Mouse (Mus musculus) left cerebral cortex, adult 18-20 months (tissue): ENCODE data around the gene Fbn1. TPM values are rescaled to one million over a fixed set of nuclear protein-coding genes. Genes with fewer than 3 reads are reported as not detected.

Source experiments
- DNase-seq, 2 experiments: peaks; one replicate each; pipeline ENCODE4 v3.0.0; 2021 to 2022; ENCODE audit warnings: low spot score in 2 of 2, mixed read lengths in 1 of 2
- total RNA-seq, 2 experiments: library from RNA; stranded (reverse); gene quantifications; 2 replicates each; pipeline ENCODE4 v1.2.3; 2021

Fbn1 gene
- total RNA-seq, 2 experiments from 2014 or later = 4.5 to 5.0 TPM

DNA sequence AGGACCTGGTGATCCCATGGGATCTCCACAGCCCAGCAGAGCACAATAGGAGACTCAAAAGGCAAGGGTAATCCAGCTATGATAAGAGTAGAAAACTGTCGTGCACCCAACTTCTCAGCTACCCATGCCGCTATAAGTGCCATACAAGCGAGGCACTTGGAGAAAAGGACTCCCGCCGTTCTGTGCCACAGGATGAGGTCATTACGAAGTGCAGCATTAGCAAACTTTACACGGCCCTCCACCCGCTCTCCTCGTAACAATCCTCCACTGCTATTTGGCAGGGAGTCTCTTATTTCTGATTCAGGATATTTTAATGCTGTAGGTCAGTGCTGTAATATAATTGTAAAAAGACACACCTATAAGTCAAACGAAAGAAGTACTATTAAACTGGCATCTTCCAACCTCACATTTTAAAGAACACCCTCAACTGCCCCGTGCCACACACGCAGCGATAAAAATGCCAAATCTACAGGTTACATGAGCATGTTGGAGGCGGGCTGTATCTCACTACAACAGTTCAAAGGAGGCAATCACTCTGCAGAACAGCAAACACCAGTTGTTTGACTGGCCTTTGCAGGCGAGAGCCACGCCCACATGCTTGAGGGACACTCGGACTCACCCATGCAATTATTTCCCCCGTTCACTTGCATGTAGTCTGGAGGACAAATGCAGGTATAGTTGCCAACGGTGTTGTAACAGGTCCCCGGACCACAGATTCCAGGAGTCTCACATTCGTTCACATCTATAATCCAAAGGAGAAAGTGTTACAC lies 165.4 kb downstream of the Fbn1 start:
- no peak for DNase-seq

DNA sequence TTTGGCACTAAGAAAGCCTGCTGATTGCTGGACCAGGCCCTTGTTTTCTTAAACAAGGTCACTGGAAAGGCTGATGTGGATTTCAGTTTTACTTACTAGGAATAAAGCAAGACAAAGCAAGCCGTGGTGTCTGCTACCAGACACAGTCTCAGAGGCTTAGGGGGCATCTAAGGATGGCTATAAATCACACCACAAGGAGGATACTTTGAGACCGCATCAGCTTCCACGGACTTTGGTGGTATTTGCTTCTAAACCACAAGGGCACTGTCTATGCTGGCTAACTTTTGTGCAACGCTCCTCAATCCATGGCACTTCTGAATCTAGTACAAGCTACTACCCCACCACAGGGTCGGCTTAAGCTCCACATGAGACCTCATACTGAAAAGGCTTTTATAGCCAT lies 167.4 kb downstream of the Fbn1 start:
- DNase-seq = no peak

DNA sequence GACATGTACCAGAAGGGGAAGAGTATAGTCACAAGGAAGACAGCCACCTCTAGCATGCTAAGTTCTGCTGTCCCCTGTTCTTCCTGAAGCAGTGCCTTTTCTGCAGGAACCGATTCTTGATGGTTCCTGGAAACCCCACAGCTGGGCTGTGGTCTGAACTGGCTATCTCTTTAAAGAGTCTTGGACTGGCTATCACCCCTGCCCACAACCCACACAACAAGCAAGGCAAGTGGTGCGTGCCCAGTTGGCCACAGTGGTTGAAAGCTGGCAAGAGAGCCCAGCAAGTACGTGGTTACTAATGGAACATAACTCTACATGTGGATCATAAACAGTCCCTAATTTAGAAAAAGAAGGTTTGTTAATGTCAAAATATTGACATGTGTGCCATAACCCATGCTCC lies 170.6 kb downstream of the Fbn1 start:
- no peak for DNase-seq

DNA sequence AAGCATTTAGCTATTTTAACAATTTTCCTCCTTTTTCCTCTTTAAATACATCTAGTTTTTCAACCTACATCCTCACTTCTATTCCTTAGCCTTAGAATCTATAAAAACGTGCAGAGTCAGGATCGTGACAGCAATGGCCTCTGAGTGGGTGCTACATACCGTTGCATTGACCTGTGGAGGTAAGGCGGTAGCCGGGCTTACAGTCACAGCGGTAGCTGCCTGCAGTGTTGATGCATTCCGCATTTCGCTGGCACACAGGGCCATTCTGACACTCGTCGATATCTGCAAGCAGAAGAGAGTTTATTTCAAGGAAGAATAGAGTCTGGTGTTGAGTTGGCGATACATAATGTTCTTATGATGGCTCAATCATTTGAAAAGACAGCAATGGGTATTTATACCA lies 172.6 kb downstream of the Fbn1 start:
- no peak for DNase-seq

- no peak for DNase-seq
Observed at GRCm38 (mm10) chr2:125334163-125334562, 173.6 kb downstream of the Fbn1 start.

- DNase-seq = no peak
Observed at GRCm38 (mm10) chr2:125331581-125331980, 176.2 kb downstream of the Fbn1 start.

DNA sequence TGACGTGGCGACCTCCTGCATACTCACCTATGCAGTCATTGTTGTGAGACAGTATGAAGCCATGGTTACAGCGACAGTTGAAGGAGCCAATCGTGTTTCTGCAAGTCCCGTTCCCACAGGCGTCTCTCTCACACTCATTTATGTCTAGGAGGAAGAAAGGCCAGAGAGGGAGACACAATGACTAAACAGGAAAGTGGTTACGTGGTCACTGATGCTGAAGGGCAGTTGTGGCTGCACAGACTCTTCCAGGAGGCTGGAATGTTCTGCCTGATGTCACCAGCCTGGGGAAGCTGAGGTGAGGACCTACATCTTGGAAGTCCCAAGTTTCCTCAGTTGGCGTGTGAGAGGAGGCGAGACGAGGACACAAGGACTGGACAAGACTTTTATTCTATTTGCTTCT lies 177.3 kb downstream of the Fbn1 start:
- no peak for DNase-seq

DNA sequence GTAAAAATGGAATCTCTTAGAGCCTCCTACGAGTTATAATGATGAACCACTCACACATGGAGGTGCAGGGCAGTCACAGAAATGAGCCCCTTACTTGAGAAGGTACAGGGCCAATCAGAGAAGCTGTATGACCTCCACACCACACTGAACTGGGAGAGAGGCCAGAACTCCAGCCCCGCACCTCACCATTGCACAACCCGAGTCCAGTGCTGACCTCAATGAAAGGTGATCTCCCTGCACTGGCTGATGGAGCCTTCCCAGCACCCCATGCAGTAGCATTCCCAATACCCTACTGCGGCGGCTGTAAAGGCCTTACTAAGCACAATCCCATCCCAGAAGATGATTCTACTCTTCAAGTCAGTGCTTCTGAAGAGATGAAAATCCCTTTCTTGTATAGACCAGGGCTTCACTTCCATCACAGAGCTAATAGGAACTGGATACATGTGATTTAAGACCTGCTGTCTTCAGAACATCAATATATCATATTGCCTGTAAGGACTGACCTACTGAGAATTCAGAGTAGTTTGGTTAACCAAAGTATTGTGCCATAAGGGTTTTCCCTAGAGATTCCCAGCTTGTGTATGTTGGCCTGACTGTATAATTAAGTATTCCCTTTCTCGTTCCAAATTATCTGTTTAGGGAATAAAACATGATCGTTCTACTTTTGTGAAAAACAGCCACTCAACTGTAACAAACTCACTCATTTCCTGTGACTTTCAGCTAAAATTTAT lies 182.5 kb downstream of the Fbn1 start:
- no peak for DNase-seq

- DNase-seq = no peak
Observed at GRCm38 (mm10) chr2:125324455-125324854, 183.3 kb downstream of the Fbn1 start.

- no peak for DNase-seq
Observed at GRCm38 (mm10) chr2:125323347-125323746, 184.4 kb downstream of the Fbn1 start.

DNA sequence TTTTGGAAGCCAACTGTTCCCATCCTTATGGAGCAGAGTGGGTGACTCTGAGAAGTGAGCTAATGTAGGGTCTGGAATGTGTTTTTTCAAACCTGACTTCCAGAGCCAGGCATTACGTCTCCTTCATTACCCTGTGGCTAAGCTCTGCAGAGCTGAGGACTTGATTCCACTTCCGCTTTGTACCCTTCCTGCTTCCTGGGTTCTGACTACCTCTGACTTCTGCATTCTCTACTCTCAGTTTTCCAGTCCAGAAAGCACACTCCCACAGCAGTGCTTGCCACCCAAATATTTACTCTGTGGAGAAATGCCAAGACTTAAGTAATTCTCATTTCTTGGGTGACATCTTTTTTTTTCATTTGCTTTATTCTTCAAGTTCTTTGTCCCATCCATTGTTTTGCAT lies 185.2 kb downstream of the Fbn1 start:
- DNase-seq = no peak

- DNase-seq = no peak
Observed at GRCm38 (mm10) chr2:125321071-125321470, 186.7 kb downstream of the Fbn1 start.

- no peak for DNase-seq
Observed at GRCm38 (mm10) chr2:125319651-125320050, 188.1 kb downstream of the Fbn1 start.

DNA sequence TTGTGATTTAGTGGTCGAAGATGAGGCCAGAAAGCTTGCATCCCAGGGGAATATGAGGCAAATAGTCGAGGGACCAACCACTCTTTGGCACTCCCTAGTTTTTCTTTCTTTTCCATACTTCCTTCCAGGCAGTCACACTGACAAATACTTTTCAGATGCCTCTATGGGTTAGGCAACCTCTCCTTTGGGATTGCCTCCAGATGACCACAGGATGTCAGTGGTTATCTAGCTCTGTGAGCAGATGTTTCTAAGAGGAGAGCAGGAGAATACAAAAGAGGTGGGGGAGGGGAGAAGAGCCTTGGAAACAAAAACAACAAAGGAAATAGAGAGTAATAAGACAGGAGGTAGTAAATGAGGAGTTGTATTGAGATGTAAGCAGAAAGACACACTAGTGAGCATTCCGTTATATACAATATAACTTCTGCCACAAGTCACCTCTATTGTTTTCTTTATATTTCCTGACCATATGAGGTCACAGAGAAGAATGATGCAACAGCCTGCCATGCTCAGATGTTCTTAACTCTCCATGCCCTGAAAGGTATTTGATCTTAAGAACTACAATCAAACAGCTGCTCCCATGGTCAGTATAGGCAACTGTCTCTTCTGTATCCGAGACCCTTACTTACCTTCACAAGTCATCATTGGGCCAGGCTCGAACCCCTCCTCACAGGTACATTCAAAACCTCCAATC lies 189.3 kb downstream of the Fbn1 start:
- no peak for DNase-seq

GRCm38 (mm10) chr2:125315203-125315602 lies 192.6 kb downstream of the Fbn1 start:
- no peak for DNase-seq

DNA sequence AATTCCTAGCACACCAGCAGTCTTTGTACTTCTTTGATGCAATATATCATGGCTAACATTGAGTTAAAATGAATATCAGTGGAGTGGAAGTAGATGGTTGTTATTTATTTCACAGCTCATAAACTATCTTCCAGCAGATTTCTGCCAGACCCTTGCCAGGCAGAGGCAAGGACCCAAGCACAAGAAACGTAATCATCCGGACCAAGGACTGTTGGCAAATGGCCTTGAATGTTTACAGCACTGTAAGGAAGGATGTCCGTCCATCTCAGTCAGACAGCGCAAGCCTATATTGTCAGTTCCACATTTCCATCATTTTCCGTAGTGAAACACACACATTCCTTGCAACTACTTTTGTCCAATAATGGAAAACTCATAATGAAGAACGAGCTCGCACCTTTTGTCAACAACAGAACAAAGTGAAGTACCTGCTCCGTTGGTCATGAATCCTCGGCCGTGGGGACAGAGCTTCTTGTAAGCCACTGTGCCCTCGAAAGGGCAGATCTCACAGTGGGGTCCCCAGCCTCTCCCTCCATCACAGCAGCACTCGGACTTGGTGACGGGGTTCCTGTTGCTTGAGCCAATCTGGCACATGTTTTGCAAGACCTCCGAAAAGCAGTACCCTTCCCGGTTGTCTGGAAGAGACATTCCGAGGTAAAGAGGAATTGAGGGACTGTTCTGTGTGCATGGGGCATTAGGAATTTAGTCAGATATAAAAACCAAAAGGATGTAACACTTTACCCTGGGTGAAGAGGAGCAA lies 193.4 kb downstream of the Fbn1 start:
- DNase-seq = no peak

DNA sequence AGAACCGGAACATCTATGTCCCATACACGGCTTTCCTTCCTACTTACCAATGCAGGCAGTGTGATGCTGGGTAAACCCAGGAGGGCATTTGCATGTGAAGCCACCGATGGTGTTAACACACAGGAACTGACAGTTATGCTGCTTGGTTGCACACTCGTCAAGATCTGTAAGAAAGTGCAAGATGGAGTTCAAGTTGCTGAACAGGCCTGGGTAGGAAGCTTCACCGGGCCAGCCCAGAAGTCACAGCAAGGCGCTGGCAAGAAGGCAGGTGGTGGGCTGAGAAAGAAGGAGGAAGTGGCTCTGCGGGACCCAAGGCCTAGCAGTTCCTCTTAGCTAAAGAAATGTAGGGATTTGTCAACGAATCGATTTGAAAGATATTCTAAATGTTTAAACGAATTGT lies 198.1 kb downstream of the Fbn1 start:
- no peak for DNase-seq

- DNase-seq = peak; percentile 31 to 33
Observed at GRCm38 (mm10) chr2:125305671-125306070, 202.1 kb downstream of the Fbn1 start.

DNA sequence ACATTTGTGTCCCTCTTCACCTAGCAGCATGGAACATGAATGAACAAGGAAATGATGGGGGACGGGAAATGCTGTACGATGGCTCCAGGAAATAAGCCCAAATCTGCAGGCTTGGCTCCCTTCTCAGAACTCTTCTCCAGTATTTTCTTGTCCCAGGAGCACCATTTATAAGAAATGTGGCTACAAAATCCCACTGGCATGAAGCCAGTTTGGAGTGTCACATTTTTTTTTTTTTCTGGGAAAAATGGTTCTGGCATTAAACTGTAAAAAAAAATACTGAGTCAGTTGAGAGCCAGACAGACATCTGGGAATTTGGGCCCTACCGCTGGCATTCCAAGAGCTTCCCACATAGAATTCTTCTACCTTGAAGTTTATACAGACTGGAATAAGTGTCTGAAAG lies 203.0 kb downstream of the Fbn1 start:
- DNase-seq = no peak

DNA sequence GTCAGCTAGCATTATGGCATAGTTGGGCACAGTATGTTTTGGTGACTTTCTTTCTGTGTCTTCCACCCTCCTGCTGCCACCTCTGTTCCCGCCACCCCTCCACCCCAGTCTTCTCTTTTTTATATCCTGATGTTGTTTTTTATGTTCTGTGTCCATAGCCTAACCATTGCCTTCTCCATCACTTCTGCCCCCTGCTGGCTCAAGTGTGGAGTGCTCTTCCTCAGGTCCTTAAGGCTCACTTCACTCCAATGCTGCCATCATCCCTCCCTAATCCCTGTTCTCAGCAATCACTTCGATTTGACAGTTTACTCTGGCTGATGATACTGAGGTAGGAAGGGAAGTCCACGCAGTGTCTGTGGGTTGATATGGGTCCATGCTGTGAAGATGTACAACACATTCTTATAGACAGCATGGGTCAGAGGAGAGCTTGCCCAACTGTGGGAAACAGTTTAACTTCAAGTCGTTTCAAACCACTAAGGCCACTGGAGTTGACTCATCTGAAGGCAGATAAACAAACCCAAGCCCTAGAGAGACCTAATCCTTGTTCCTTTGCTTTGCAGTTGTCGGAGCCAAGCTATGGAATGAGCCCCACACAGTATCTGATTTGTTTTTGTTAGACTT lies 203.9 kb downstream of the Fbn1 start:
- DNase-seq = peak; percentile 7 to 14

- DNase-seq = peak; percentile 57 to 66
Observed at GRCm38 (mm10) chr2:125302625-125302924, 205.2 kb downstream of the Fbn1 start.
